Mouse (Mus musculus) myocyte (in vitro differentiated cells): Measurements from ENCODE around the gene Shroom3. TPM values are rescaled to one million over a fixed set of nuclear protein-coding genes. Genes with fewer than 3 reads are reported as not detected.

Source experiments
- H3K27me3 ChIP-seq: one replicate; pipeline ENCODE4 v1.6.1; 2011; ENCODE audit not compliant: control insufficient read depth, insufficient read depth, insufficient read length
- H3K36me3 ChIP-seq: one replicate; pipeline ENCODE4 v1.6.1; 2011; ENCODE audit not compliant: control insufficient read depth, insufficient read depth
- H3K4me2 ChIP-seq: one replicate; pipeline ENCODE4 v1.6.1; 2011; ENCODE audit warnings: low read depth, control low read depth
- H3K4me3 ChIP-seq: one replicate; pipeline ENCODE4 v1.5.1; 2011; ENCODE audit warnings: mild to moderate bottlenecking, control low read depth, moderate library complexity
- H3K79me2 ChIP-seq: one replicate; pipeline ENCODE4 v1.6.1; 2011; ENCODE audit not compliant: control insufficient read depth, insufficient read depth
- H3ac ChIP-seq: one replicate; pipeline ENCODE4 v1.6.1; 2011; ENCODE audit not compliant: control insufficient read depth, insufficient read length
- CEBPB ChIP-seq: IDR thresholded peaks from 2 replicates; pipeline ENCODE4 v1.6.1; 2011; ENCODE audit warnings: mild to moderate bottlenecking, moderate library complexity; ENCODE audit not compliant: poor library complexity, insufficient read depth, severe bottlenecking
- E2F4 ChIP-seq: IDR thresholded peaks from one replicate; pipeline ENCODE4 v1.6.1; 2011; ENCODE audit warnings: mild to moderate bottlenecking, control low read depth, moderate library complexity; ENCODE audit not compliant: insufficient read depth
- MAX ChIP-seq: IDR thresholded peaks from one replicate; pipeline ENCODE4 v1.6.1; 2011; ENCODE audit warnings: low read depth, mild to moderate bottlenecking, control low read depth
- MYOD1 ChIP-seq, 3 experiments: IDR thresholded peaks; one replicate each; pipeline ENCODE4 v1.6.1; 2011; ENCODE audit warnings: control low read depth in 2 of 3, low read depth in 2 of 3, mild to moderate bottlenecking in 2 of 3, moderate library complexity in 1 of 3; ENCODE audit not compliant: insufficient read length in 2 of 3, control insufficient read depth in 1 of 3
- MYOG ChIP-seq, 3 experiments: IDR thresholded peaks; one replicate each; pipeline ENCODE4 v1.6.1; 2011; ENCODE audit warnings: control low read depth in 2 of 3, low read depth in 2 of 3, mild to moderate bottlenecking in 2 of 3; ENCODE audit not compliant: insufficient read length in 2 of 3, control insufficient read depth in 1 of 3, insufficient read depth in 1 of 3
- POLR2A ChIP-seq: IDR thresholded peaks from one replicate; pipeline ENCODE4 v1.6.1; 2011; ENCODE audit warnings: low read depth, mild to moderate bottlenecking, control low read depth, moderate library complexity; ENCODE audit not compliant: insufficient read length
- POLR2AphosphoS2 ChIP-seq: IDR thresholded peaks from one replicate; pipeline ENCODE4 v1.6.1; 2011; ENCODE audit warnings: low read depth, control low read depth; ENCODE audit not compliant: insufficient read length
- REST ChIP-seq: IDR thresholded peaks from one replicate; pipeline ENCODE4 v1.6.1; 2011; ENCODE audit warnings: mild to moderate bottlenecking, control low read depth, moderate library complexity; ENCODE audit not compliant: insufficient read depth, insufficient read length
- SRF ChIP-seq: IDR thresholded peaks from one replicate; pipeline ENCODE4 v1.6.1; 2011; ENCODE audit warnings: low read depth; ENCODE audit not compliant: control insufficient read depth, insufficient read length
- TCF12 ChIP-seq: IDR thresholded peaks from one replicate; pipeline ENCODE4 v1.6.1; 2011; ENCODE audit warnings: mild to moderate bottlenecking, control low read depth; ENCODE audit not compliant: poor library complexity, insufficient read depth, severe bottlenecking
- TCF3 ChIP-seq: IDR thresholded peaks from one replicate; pipeline ENCODE4 v1.6.1; 2011; ENCODE audit warnings: low read depth, control low read depth; ENCODE audit not compliant: insufficient read length
- USF1 ChIP-seq: IDR thresholded peaks from one replicate; pipeline ENCODE4 v1.6.1; 2011; ENCODE audit warnings: low read depth, mild to moderate bottlenecking, control low read depth, moderate library complexity
- polyA plus RNA-seq: library from polyadenylated mRNA; unstranded; fragments of >200 nt; fragmentation: generic; extraction: Trizol; gene quantifications from one replicate; pipeline ENCODE4 v1.2.1, GENCODE M21; 2012; ENCODE audit warnings: missing spikeins

Gene Shroom3
- polyA plus RNA-seq, 1 experiment = 7.1 TPM

DNA sequence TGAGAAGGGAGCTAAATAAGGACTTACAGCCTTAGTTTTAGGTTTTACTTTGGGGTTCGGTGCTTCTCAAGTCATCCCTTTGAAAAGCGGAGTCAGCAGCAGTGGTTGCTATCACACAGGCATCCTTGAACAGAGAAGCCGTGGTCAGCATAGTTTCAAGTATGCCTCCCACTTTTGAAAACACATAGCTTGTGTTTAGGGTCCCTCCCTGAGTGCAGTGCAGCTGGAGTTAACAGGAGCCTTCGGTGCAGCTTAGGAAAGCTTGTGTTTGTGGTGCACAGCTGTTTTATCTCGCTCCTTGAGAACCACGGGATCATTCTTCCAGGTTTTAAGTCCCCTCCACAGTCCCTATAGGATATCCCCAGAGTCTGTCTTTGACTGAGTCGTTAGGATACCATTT lies 151.3 kb downstream of the Shroom3 start:
- Histone ChIP-seq H3K4me2 (no peak overlapping the region), H3K79me2 (no peaks in the 10 kb centered on the region), H3K4me3 (no peak overlapping the region), H3K27me3 (no peaks in the 10 kb centered on the region), H3K36me3 (no peaks in the 10 kb centered on the region), H3ac (no peak overlapping the region)
- no peak for TF ChIP-seq POLR2AphosphoS2
- no peak for TF ChIP-seq MAX
- no peak for TF ChIP-seq SRF
- TF ChIP-seq TCF12 = no peak
- TF ChIP-seq TCF3 = no peak
- no peak for TF ChIP-seq USF1
- no peak for TF ChIP-seq REST
- TF ChIP-seq E2F4 = no peak
- no peak for TF ChIP-seq MYOG (IDR thresholded peaks at IDR 0.05; ENCODE audit: control insufficient read depth in 1 of 3, insufficient read depth in 1 of 3, insufficient read length in 2 of 3, low read depth in 2 of 3)

DNA sequence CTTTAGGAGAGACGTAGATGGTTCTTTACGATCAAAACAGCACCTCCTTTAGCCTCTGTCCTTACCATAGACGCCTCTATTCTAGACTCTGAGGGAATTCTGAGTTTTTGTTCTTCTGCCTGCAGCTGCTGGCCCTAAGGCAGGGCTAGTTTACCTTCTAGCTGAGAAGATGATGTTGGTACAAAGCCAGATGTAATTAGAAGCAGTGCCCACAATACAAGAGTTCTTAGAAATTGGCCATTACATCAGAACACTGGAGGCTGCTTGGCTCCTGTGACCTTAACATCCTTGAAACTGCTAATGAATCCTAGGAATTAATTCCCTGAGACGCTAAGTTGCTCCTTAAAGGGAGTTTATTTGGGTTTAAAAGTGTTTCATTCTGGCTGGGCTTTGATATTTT lies 154.1 kb downstream of the Shroom3 start:
- H3ac ChIP-seq = no peak overlapping the region
- H3K79me2 ChIP-seq = no peaks in the 10 kb centered on the region
- no peaks in the 10 kb centered on the region for H3K27me3 ChIP-seq
- H3K4me2 ChIP-seq = no peak overlapping the region
- TF ChIP-seq TCF12 = no peak
- TF ChIP-seq REST = no peak
- TF ChIP-seq TCF3 = no peak
- no peak for TF ChIP-seq POLR2A
- H3K36me3 ChIP-seq = no peaks in the 10 kb centered on the region
- no peak overlapping the region for H3K4me3 ChIP-seq

DNA sequence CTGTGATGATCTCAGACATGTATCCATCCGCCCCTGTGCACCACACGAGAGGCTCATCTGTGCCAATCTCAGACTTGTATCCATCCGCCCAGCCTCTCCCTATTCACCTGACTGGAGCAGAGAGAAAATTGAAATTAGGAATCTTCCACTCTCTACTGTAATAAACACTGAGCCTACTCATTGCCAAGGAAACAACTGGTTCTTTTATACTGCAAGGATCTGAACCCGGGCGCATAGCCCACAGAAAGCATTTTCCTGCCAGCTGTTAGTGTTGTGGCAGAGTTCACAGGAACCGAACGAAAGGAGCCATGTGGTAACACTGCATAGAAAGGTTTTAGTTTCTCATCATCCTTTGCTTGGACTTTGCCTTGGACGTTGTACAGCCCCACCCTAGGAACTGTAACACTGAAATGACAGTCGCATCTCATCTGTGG lies 155.1 kb downstream of the Shroom3 start:
- Histone ChIP-seq H3K79me2 (no peaks in the 10 kb centered on the region), H3K4me3 (no peak overlapping the region), H3K36me3 (no peaks in the 10 kb centered on the region), H3ac (no peak overlapping the region), H3K27me3 (no peaks in the 10 kb centered on the region), H3K4me2 (no peak overlapping the region)
- no peak for TF ChIP-seq CEBPB
- TF ChIP-seq MAX = no peak
- no peak for TF ChIP-seq SRF
- no peak for TF ChIP-seq MYOG (IDR thresholded peaks at IDR 0.05; ENCODE audit: control insufficient read depth in 1 of 3, insufficient read depth in 1 of 3, insufficient read length in 2 of 3, low read depth in 2 of 3)
- no peak for TF ChIP-seq POLR2A
- TF ChIP-seq USF1 = no peak

DNA sequence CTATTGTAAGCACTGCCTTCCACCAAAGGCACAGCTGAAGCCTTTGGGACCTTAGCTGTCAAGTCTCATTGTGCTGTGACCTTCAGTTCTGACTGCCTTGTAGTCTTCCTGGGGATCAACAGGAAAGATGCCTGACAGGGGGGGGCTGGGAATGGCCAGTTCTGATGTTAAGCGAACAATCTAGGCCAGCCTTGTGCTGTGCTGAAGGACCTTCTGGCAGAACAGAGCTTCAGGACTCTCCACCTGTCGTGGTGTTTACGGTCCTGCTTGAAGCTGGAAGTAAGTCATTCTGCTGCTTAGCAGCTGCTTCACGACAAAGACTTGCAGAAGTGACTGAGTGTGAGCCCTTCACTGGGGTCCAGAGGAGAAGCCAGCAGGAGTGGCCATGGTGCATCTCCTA lies 156.1 kb downstream of the Shroom3 start:
- Histone ChIP-seq H3K4me2 (no peak overlapping the region), H3K79me2 (no peaks in the 10 kb centered on the region), H3ac (no peak overlapping the region), H3K27me3 (no peaks in the 10 kb centered on the region), H3K4me3 (no peak overlapping the region), H3K36me3 (no peaks in the 10 kb centered on the region)
- TF ChIP-seq MYOG (IDR thresholded peaks at IDR 0.05; ENCODE audit: control insufficient read depth in 1 of 3, insufficient read depth in 1 of 3, insufficient read length in 2 of 3, low read depth in 2 of 3) (no peak), REST (no peak), TCF3 (no peak), POLR2AphosphoS2 (no peak), MYOD1 (IDR thresholded peaks at IDR 0.05; ENCODE audit: control insufficient read depth in 1 of 3, insufficient read length in 2 of 3, low read depth in 2 of 3) (no peak), E2F4 (no peak), POLR2A (no peak), SRF (no peak), TCF12 (no peak), CEBPB (no peak), USF1 (no peak), MAX (no peak)

DNA sequence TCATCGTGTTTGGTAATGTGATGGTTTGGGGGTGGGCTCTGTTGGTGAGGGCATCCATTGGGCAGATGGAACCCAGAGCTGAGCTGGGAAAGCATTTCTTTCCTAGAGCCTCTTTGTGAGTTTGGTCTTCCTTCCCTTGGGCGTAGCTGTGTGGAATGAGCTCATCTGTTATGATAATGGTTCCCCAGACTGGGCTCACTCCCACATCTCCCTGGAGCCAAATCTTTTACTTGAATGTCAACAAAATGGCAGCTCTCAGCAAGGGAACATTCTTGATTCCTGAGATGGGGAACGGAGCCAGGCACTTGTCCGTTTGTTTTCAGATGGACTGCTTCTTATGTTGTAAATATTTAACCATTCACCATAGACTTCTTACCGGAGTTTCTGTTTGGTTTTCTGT lies 158.2 kb downstream of the Shroom3 start:
- H3K27me3 ChIP-seq = no peaks in the 10 kb centered on the region
- TF ChIP-seq POLR2A (no peak), TCF12 (no peak), MYOG (IDR thresholded peaks at IDR 0.05; ENCODE audit: control insufficient read depth in 1 of 3, insufficient read depth in 1 of 3, insufficient read length in 2 of 3, low read depth in 2 of 3) (no peak), MAX (no peak), MYOD1 (IDR thresholded peaks at IDR 0.05; ENCODE audit: control insufficient read depth in 1 of 3, insufficient read length in 2 of 3, low read depth in 2 of 3) (no peak), E2F4 (no peak), POLR2AphosphoS2 (no peak), CEBPB (no peak), USF1 (no peak), REST (no peak), SRF (no peak), TCF3 (no peak)
- no peak overlapping the region for H3ac ChIP-seq

More for the DNA sequence above, 158.2 kb downstream of the Shroom3 start:
- no peak overlapping the region for H3K4me3 ChIP-seq
- no peak overlapping the region for H3K4me2 ChIP-seq
- H3K79me2 ChIP-seq = no peaks in the 10 kb centered on the region
- H3K36me3 ChIP-seq = no peaks in the 10 kb centered on the region
